Mouse (Mus musculus) hindbrain, embryonic 12.5 days (tissue): ENCODE data around the gene Foxc1. TPM values are rescaled to one million over a fixed set of nuclear protein-coding genes. Genes with fewer than 3 reads are reported as not detected.

ENCODE experiments used
- ATAC-seq: fragments of 200-750 bp; cut with Nextera tagmentation; 2 replicates; pipeline ENCODE4 v1.8.0; 2017; ENCODE audit warnings: moderate TSS enrichment; ENCODE audit not compliant: low FRiP score
- H3K27ac ChIP-seq: fragments of 300-500 bp; sonication (generic); 2 replicates; pipeline ENCODE4 v1.5.1; 2016; ENCODE audit warnings: mild to moderate bottlenecking
- H3K27me3 ChIP-seq: fragments of 300-500 bp; sonication (generic); 2 replicates; pipeline ENCODE4 v1.6.1; 2016; ENCODE audit warnings: mild to moderate bottlenecking
- H3K36me3 ChIP-seq: fragments of 300-500 bp; sonication (generic); 2 replicates; pipeline ENCODE4 v1.6.1; 2016; ENCODE audit warnings: mild to moderate bottlenecking
- H3K4me1 ChIP-seq: fragments of 300-500 bp; sonication (generic); 2 replicates; pipeline ENCODE4 v1.6.1; 2016
- H3K4me2 ChIP-seq: fragments of 300-500 bp; sonication (generic); replicated peaks from 2 replicates; pipeline ENCODE4 v1.6.1; 2016; ENCODE audit warnings: mild to moderate bottlenecking
- H3K4me3 ChIP-seq: fragments of 300-500 bp; sonication (generic); 2 replicates; pipeline ENCODE4 v1.5.1; 2016; ENCODE audit warnings: mild to moderate bottlenecking
- H3K9ac ChIP-seq: fragments of 300-500 bp; sonication (generic); 2 replicates; pipeline ENCODE4 v1.6.1; 2016; ENCODE audit warnings: mild to moderate bottlenecking, moderate library complexity
- H3K9me3 ChIP-seq: fragments of 300-500 bp; sonication (generic); replicated peaks from 2 replicates; pipeline ENCODE4 v1.6.1; 2016; ENCODE audit warnings: mild to moderate bottlenecking
- WGBS: fragments of 180-500 bp; shearing (Covaris S2); methylation state at CpG from one replicate; pipeline ENCODE4 v1.1.7; 2016; 5-methylcytosine and 5-hydroxymethylcytosine counted together
- polyA plus RNA-seq: library from polyadenylated mRNA; unstranded; fragments of >200 nt; fragmentation: Nextera tagmentation; extraction: Ambion mirVana; gene quantifications from 2 replicates; pipeline ENCODE4 v1.2.1, GENCODE M21; 2016

Foxc1 gene
- 11.0 and 11.5 TPM in 2 replicates for polyA plus RNA-seq

DNA sequence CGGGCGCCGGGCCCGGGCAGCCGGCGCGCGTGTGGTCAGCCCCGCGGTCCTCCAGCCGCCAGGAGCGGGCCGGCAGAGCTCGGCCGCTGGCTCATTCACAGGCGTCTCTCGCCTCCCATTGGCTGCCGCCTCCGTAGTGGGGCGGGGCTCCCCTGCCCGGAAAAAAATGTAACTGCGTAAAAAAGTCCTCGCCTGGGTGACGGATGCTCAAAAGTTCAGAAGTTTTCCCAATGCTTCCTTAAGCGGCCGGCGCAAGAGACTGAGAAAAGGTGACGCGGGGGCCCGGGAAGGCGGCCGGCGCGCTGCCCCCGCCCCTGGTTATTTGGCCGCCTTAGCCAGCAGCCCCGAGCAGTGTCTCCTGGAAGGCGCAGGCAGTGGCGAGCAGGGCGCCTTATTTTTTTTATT, at the start of gene Foxc1:
Gene Foxc1 (plus strand): TSS at position 206 of the 405 bp plus-strand sequence.
- peaks cover 34% of the 10 kb centered on the region for H3K4me1 ChIP-seq
- peak within 1 kb of the TSS; percentile 89 for H3K27ac ChIP-seq
- H3K4me3 ChIP-seq = peak within 1 kb of the TSS; percentile 44
- no peaks in the 10 kb centered on the region for H3K36me3 ChIP-seq
- peak; percentile 86 for ATAC-seq
- peak within 1 kb of the TSS; percentile 80 for H3K4me2 ChIP-seq
- H3K9ac ChIP-seq = peak within 1 kb of the TSS; percentile 73
- WGBS = under 1% methylated on average over 34 of the region's 40 CpGs
- H3K27me3 ChIP-seq = peaks cover 83% of the 10 kb centered on the region
- H3K9me3 ChIP-seq = no peaks in the 10 kb centered on the region

DNA sequence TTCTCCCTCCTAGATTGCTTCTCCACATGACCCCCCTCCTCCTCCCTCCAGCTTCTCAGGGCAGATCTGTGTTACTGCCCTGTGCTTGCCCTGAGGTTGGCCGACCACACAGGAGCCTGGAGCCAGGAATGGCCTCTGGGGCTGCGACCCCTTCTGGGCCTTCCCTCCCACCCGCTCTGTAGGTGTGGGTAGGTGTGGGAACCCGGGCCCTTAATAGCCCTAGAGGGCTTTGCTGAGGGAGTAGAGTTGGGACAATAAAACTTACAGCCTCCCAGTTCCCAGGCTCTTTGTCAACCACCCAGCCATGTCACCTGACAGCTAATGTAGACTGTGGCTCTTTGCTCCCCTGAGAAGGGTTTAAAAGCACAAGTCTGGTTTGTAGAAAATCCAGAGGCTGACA, 46.0 kb upstream of the Foxc1 start:
- no peak overlapping the region for H3K27ac ChIP-seq

DNA sequence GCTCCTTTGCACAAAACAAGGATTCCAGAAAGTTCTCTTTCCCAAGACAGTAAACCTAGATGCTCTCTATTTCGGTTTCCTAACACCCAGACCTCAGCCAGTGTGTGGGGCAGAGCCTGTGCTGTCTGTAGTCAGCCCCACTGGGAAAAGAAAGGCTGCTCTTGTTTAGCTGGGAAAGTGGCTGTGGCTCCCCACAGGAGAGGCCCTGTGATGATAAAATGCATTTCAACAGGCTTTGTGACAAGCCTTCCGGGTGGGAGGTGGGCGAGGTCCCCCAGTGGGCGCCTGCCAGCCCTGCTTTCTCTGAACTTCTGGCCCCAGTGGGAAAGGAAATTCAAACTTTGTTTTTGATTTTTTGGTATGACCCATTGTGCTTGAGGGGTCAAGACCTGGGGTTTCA, 45.4 kb upstream of the Foxc1 start:
- Histone ChIP-seq H3K4me2 (no peak overlapping the region), H3K4me3 (no peak overlapping the region), H3K27me3 (no peaks in the 10 kb centered on the region), H3K36me3 (no peaks in the 10 kb centered on the region), H3K9ac (no peak overlapping the region), H3K27ac (no peak overlapping the region), H3K9me3 (no peaks in the 10 kb centered on the region), H3K4me1 (peaks cover 8% of the 10 kb centered on the region)
- WGBS = 60% methylated on average over 4 of the region's 4 CpGs
- no peak for ATAC-seq

More for the DNA sequence above, 46.0 kb upstream of the Foxc1 start:
- H3K4me2 ChIP-seq = no peak overlapping the region
- H3K36me3 ChIP-seq = no peaks in the 10 kb centered on the region
- ATAC-seq = no peak
- WGBS = 59% methylated on average over 4 of the region's 4 CpGs
- no peak overlapping the region for H3K4me3 ChIP-seq
- H3K4me1 ChIP-seq = peaks cover 8% of the 10 kb centered on the region
- H3K27me3 ChIP-seq = no peaks in the 10 kb centered on the region
- H3K9me3 ChIP-seq = no peaks in the 10 kb centered on the region
- no peak overlapping the region for H3K9ac ChIP-seq

DNA sequence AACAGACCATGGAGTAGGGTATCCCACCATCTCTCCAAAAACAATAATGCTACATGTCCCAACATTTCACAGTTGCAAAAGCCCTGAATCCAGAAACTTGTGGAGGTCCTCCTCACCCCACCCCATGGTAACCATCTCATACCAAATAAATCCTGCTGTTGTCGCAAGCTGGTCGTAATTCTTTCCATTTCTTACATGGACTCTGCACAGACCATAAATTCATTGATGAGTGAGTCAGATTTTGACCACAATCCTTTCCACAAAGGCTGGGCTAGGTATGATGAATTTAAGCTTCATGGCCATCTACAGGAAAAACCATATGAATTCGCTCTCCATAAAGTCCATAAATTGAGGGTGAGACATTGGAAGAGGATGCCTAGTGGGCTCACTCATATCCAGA, 42.0 kb upstream of the Foxc1 start:
- H3K4me1 ChIP-seq = peaks cover 8% of the 10 kb centered on the region
- no peaks in the 10 kb centered on the region for H3K36me3 ChIP-seq
- no peaks in the 10 kb centered on the region for H3K9me3 ChIP-seq
- H3K4me2 ChIP-seq = no peak overlapping the region
- H3K4me3 ChIP-seq = no peak overlapping the region
- no peak overlapping the region for H3K27ac ChIP-seq
- no peak overlapping the region for H3K9ac ChIP-seq
- WGBS = 96% methylated on average over 3 of the region's 3 CpGs
- H3K27me3 ChIP-seq = no peaks in the 10 kb centered on the region
- no peak for ATAC-seq

DNA sequence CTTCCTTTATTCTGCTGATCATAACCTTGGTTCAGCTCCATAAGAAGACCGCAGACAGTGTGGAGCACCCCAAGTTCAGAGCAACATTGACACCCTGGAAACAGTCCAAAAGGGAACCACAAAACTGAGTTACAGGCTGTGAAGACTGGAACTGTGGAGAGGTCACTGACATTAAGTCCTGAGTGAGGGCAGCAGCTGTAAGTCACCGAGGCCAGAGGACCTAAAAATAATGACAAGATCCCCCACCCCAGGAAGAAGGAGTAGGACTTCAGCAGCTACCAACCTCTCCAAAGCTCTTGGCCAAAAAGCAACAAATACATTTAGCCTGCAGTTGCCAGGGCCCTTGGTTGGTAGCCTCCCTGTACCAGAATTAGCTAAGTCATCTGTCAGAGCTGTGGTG, 40.9 kb upstream of the Foxc1 start:
- WGBS = 80% methylated on average over 2 of the region's 2 CpGs
- ATAC-seq = no peak
- H3K9ac ChIP-seq = no peak overlapping the region

DNA sequence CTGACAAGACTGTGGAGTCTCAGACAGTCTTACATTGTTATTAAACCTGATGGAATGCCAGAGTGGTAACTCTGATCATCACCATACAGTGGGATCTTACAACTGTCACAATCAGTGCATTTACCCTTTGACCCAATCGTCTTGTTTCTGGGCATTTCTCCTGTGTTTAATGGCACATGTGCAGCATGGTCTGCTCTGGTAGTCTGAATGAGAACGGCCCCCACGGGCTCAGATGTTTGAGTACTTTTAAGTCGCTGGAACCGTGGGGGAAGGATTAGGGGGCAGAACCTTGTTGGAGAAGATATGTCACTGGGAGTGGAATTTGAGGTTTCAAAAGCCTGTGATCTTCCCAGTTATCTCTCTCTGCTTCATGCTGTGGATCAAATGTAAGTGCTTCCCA, 33.6 kb upstream of the Foxc1 start:
- Histone ChIP-seq H3K36me3 (no peaks in the 10 kb centered on the region), H3K9me3 (no peaks in the 10 kb centered on the region), H3K4me1 (0 out of 2 replicates have a peak, but pooled peaks cover 3% of the 10 kb centered on the region), H3K4me2 (no peak overlapping the region), H3K4me3 (no peak overlapping the region), H3K9ac (no peak overlapping the region), H3K27ac (no peak overlapping the region), H3K27me3 (no peaks in the 10 kb centered on the region)
- no peak for ATAC-seq
- 88% methylated on average over 5 of the region's 5 CpGs for WGBS

More for the DNA sequence above, 40.9 kb upstream of the Foxc1 start:
- no peak overlapping the region for H3K4me2 ChIP-seq
- peaks cover 4% of the 10 kb centered on the region; the same call in 1 of the 2 replicates for H3K4me1 ChIP-seq
- no peak overlapping the region for H3K27ac ChIP-seq
- no peaks in the 10 kb centered on the region for H3K27me3 ChIP-seq
- H3K4me3 ChIP-seq = no peak overlapping the region
- no peaks in the 10 kb centered on the region for H3K36me3 ChIP-seq
- H3K9me3 ChIP-seq = no peaks in the 10 kb centered on the region

DNA sequence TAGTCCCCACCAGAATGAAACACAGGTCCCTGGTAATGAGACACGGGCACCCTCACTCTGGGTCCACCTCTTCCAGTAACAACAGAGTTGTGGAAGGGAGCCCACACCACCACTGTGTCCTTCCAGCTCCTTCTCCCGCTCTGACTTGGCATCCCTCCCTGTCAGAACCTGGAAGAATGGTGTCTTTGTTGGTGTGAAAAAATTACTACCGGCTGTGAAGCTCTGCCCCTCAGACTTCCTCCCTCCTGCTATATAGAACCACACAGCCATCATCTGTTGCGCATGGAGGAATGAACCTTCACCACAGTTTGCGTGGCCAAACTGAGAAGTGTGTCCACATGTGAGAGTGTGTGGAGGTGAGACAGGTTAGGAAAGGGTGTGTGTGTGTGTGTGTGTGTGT, 30.7 kb upstream of the Foxc1 start:
- no peak for ATAC-seq

DNA sequence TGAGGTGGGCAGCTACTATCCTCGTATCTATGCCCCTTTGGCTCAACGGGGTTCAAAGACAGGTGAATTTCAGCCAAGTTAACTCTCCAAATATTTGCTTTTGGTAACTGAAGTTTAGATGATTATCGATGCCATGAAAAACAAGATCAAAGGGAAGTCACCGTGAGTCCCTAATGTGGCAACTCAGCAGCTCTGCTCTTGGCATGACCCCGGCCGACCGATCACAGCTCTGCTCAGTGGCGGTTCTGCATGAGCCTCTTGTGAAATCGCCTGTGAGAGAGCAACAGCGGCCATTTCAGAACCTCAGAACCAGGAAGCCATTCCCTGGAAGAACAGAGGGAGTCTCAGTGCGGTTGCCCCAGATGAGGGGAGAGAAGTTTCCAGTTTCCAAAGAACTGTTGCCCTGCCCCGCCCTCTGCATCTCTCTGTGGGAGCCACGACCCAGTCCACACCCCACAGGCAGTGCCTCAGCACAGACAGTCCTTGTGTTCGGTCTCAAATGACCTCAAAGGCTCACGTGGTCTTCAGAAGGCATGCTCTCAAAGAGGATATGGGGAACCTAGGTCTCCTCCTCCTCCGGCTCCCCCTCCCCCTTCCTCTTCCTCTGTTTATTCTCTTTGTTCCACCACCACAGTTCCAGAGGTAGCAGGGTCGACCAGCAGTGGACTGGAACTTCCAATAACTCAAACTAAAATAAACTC, 27.0 kb upstream of the Foxc1 start:
- Histone ChIP-seq H3K4me1 (peaks cover 5% of the 10 kb centered on the region; the same call in 1 of the 2 replicates), H3K36me3 (no peaks in the 10 kb centered on the region), H3K4me2 (no peak overlapping the region), H3K9me3 (no peaks in the 10 kb centered on the region), H3K9ac (no peak overlapping the region), H3K4me3 (no peak overlapping the region), H3K27me3 (no peaks in the 10 kb centered on the region), H3K27ac (no peak overlapping the region)
- ATAC-seq = no peak
- 63% methylated on average over 17 of the region's 17 CpGs for WGBS

More for the DNA sequence above, 30.7 kb upstream of the Foxc1 start:
- WGBS = 70% methylated on average over 5 of the region's 5 CpGs
- no peak overlapping the region for H3K9ac ChIP-seq
- no peaks in the 10 kb centered on the region for H3K27me3 ChIP-seq
- peaks cover 5% of the 10 kb centered on the region; the same call in 1 of the 2 replicates for H3K4me1 ChIP-seq
- no peaks in the 10 kb centered on the region for H3K9me3 ChIP-seq
- no peak overlapping the region for H3K4me2 ChIP-seq
- no peak overlapping the region for H3K27ac ChIP-seq
- no peak overlapping the region for H3K4me3 ChIP-seq
- no peaks in the 10 kb centered on the region for H3K36me3 ChIP-seq

DNA sequence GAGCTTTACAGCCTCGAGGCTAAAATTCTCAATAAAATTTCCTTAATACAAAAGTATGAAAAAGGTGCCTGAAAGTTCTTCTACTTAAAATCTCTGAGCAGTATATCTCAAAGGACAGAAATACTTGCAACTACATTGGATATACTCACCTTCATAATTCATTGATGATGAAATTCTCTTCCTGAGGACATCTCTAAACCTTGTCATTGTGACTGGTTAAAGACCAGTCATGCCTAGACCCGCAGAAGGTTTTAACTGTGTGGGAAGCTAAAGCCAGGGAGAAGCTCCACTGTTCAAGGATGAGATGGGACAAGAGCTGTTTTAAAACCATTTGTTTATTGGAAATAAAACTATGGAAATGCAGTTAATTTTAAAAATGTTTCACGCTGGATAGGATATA, 26.1 kb upstream of the Foxc1 start:
- H3K9me3 ChIP-seq = no peaks in the 10 kb centered on the region
- ATAC-seq = no peak
- 91% methylated on average over 3 of the region's 3 CpGs for WGBS

DNA sequence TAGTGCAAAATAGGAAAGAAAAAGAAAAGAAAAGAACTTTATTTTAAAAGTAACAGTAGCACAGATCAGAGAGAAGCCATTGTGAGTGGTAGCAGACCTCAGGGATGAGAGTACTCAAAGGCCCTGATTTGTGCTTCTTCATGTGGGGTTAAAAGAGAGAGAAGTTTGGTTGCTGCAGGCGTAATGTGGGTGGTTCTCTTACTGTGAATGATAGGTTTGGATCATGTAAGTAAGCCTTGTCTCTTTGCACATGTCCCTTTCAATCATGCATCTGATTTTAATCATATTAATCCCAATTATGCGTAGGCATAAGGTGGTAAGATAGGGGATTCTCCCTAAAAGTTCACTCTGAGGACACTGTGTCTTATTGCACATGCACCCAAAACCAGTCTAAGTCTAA, 24.4 kb upstream of the Foxc1 start:
- WGBS = 85% methylated on average over 2 of the region's 2 CpGs
- Histone ChIP-seq H3K36me3 (no peaks in the 10 kb centered on the region), H3K9ac (no peak overlapping the region), H3K27ac (no peak overlapping the region), H3K4me1 (peaks cover 2% of the 10 kb centered on the region; the same call in 1 of the 2 replicates), H3K27me3 (no peaks in the 10 kb centered on the region), H3K9me3 (no peaks in the 10 kb centered on the region), H3K4me3 (no peak overlapping the region), H3K4me2 (no peak overlapping the region)
- no peak for ATAC-seq

More for the DNA sequence above, 26.1 kb upstream of the Foxc1 start:
- Histone ChIP-seq H3K9ac (no peak overlapping the region), H3K27ac (no peak overlapping the region), H3K4me3 (no peak overlapping the region), H3K27me3 (no peaks in the 10 kb centered on the region), H3K4me1 (peaks cover 5% of the 10 kb centered on the region; the same call in 1 of the 2 replicates), H3K4me2 (no peak overlapping the region), H3K36me3 (no peaks in the 10 kb centered on the region)

DNA sequence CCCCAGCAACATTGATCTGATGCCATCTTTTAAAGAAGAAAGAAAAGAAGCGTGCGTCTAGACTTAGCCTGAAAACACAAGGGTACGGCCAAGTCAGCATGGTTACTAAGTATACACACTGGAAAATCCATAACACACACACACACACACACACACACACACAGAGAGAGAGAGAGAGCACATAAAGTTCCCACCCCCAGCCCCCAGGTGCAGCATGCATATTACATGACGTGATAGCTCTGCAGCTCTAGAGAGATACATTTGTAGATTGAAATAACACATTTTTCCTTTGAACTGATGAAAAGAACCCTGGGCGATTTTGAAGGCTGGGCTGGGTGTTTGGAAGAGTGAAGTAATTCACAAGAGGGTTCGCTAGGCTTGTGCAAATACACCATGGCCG, 21.7 kb upstream of the Foxc1 start:
- WGBS = 68% methylated on average over 7 of the region's 7 CpGs
- no peak overlapping the region for H3K4me3 ChIP-seq
- no peaks in the 10 kb centered on the region for H3K27me3 ChIP-seq
- H3K9ac ChIP-seq = no peak overlapping the region
- no peak for ATAC-seq
- no peaks in the 10 kb centered on the region for H3K4me1 ChIP-seq
- H3K36me3 ChIP-seq = no peaks in the 10 kb centered on the region
- H3K27ac ChIP-seq = no peak overlapping the region
- H3K4me2 ChIP-seq = no peak overlapping the region
- no peaks in the 10 kb centered on the region for H3K9me3 ChIP-seq

DNA sequence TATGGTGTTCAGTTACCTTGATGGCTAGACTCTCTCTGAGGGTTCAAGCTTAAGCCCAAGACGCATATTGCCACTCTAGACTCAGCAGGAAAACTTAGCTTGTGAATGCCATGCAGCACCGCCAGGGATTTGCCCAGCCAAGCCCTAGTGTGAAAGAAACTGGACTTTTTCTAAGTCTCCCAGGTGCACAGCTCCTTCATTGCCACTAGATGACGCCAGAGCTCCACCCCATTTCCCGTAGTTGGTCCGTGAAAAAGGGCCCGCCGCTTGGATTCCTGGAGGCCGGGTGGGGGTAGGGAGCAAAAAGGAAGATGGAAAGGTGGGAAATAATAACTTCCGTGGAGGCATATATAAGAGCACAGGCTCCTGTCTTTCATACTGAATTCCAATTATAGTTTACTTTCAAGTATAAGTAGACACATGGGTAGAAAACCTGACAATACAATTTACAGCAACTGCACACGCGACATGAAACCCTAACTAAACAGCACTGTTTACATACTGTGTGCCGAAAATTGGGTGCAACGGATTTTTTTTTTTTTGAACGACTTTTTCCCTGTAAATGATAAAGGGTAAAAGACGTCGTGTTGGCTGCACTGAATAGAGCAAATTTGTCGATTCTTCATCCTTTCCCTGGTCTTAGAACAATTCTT, 13.8 kb upstream of the Foxc1 start:
- peak; percentile 76; the same call in 1 of the 2 replicates for ATAC-seq
- peaks cover 3% of the 10 kb centered on the region; the same call in 1 of the 2 replicates for H3K4me1 ChIP-seq
- H3K27me3 ChIP-seq = peaks cover 9% of the 10 kb centered on the region
- no peaks in the 10 kb centered on the region for H3K9me3 ChIP-seq
- H3K36me3 ChIP-seq = no peaks in the 10 kb centered on the region
- no peak overlapping the region for H3K4me3 ChIP-seq
- H3K4me2 ChIP-seq = peak overlapping the region; percentile 33; the same call in 1 of the 2 replicates
- 21% methylated on average over 17 of the region's 17 CpGs for WGBS
- H3K27ac ChIP-seq = no peak overlapping the region
- no peak overlapping the region for H3K9ac ChIP-seq
